Comparison of ENCODE assay signal across 9 mouse cellular contexts in genomic region chr7:111249606-111250005, GRCm38 (mm10).
DNase-seq lines count a peak whose midpoint lies in the region; ATAC-seq and TF ChIP-seq lines count a peak whose summit lies in the region.
"Had no signal": no experiment of that assay in that cellular context is flagged by ENCODE, and none has a peak within 500 bp of the region (broad histone marks: within the 10 kb centered on the region; RNA-seq: fewer than 3 reads in every experiment).

No protein-coding gene starts in this region.

- no peaks in the 10 kb centered on the region for H3K9me3 ChIP-seq in midbrain, embryonic 11.5 days (ENCODE audit: control insufficient read depth, low read length)
- H3K9me3 ChIP-seq in midbrain, embryonic 15.5 days, result no peaks in the 10 kb centered on the region
- H3K9me3 ChIP-seq in intestine, postnatal 0 days (ENCODE audit: control insufficient read depth), result no peaks in the 10 kb centered on the region

- H3K4me2 ChIP-seq in midbrain, embryonic 11.5 days, result no peak overlapping the region
- no peak overlapping the region for H3K4me2 ChIP-seq in midbrain, embryonic 15.5 days
- no peak overlapping the region for H3K4me2 ChIP-seq in intestine, postnatal 0 days (replicated peaks; ENCODE audit: low read depth)

- no peak overlapping the region for H3K4me3 ChIP-seq in midbrain, embryonic 11.5 days (ENCODE audit: low read depth, low read length)
- no peak overlapping the region for H3K4me3 ChIP-seq in midbrain, embryonic 15.5 days
- H3K4me3 ChIP-seq in intestine, postnatal 0 days (ENCODE audit: low read depth, low read length), result no peak overlapping the region
- H3K4me3 ChIP-seq in liver, adult 2 months (ENCODE audit: insufficient read depth, low read depth, low read length), result no peak overlapping the region
- no peak overlapping the region for H3K4me3 ChIP-seq in thymus, adult 2 months (ENCODE audit: control insufficient read depth, insufficient read depth, low read length)
- H3K4me3 ChIP-seq: erythroblast, embryonic 14.5 days had no signal

- H3K27ac ChIP-seq in midbrain, embryonic 11.5 days (ENCODE audit: low read depth, low read length), result no peak overlapping the region
- H3K27ac ChIP-seq in midbrain, embryonic 15.5 days, result no peak overlapping the region
- H3K27ac ChIP-seq in intestine, postnatal 0 days (ENCODE audit: low read depth, low read length), result no peak overlapping the region
- no peak overlapping the region for H3K27ac ChIP-seq in liver, adult 2 months (replicated peaks; ENCODE audit: insufficient read depth, low read depth, low read length)
- no peak overlapping the region for H3K27ac ChIP-seq in thymus, adult 2 months (ENCODE audit: control insufficient read depth, insufficient read depth, low read length)

- H3K9ac ChIP-seq in midbrain, embryonic 11.5 days (ENCODE audit: low read length), result no peak overlapping the region
- H3K9ac ChIP-seq in midbrain, embryonic 15.5 days, result no peak overlapping the region
- no peak overlapping the region for H3K9ac ChIP-seq in intestine, postnatal 0 days (ENCODE audit: low read depth, low read length)
- no peak overlapping the region for H3K9ac ChIP-seq in liver, adult 2 months (ENCODE audit: low read depth, low read length)

- peak; percentile 99 for TF ChIP-seq CTCF in intestine, postnatal 0 days (IDR thresholded peaks at IDR 0.05; ENCODE audit: low read depth)
- TF ChIP-seq CTCF in liver, adult 2 months (IDR thresholded peaks at IDR 0.05; ENCODE audit: low read depth, low read length), result peak; percentile 99
- peak; percentile 74; the same call in 1 of the 2 replicates for TF ChIP-seq CTCF in thymus, adult 2 months (IDR thresholded peaks at IDR 0.05; ENCODE audit: borderline replicate concordance, control insufficient read depth, extremely low read depth, insufficient read depth, low read length, poor library complexity)

- H3K27me3 ChIP-seq in midbrain, embryonic 11.5 days (ENCODE audit: control insufficient read depth, insufficient read depth, low read length), result no peaks in the 10 kb centered on the region
- H3K27me3 ChIP-seq in midbrain, embryonic 15.5 days (replicated peaks), result no peaks in the 10 kb centered on the region
- no peaks in the 10 kb centered on the region for H3K27me3 ChIP-seq in intestine, postnatal 0 days (replicated peaks; ENCODE audit: control insufficient read depth, insufficient read depth, low read length)
- H3K27me3 ChIP-seq in liver, adult 2 months (ENCODE audit: control insufficient read depth, insufficient read depth, low read length), result no peaks in the 10 kb centered on the region
- no peaks in the 10 kb centered on the region for H3K27me3 ChIP-seq in thymus, adult 2 months (ENCODE audit: control insufficient read depth, insufficient read depth, low read length)

- H3K79me2 ChIP-seq in liver, adult 2 months (ENCODE audit: control insufficient read depth, insufficient read depth, low read length), result no peaks in the 10 kb centered on the region

- ATAC-seq in midbrain, embryonic 11.5 days (ENCODE audit: low FRiP score), result peak; percentile 24; the same call in 1 of the 2 replicates
- ATAC-seq in midbrain, embryonic 15.5 days (replicated peaks), result no peak
- ATAC-seq in frontal cortex, adult (ENCODE audit: low TSS enrichment), result peak; percentile 81; the same call in 1 of the 2 replicates
- ATAC-seq in intestine, postnatal 0 days, result 0 out of 2 replicates have a peak, but pooled peaks have one; percentile 25
- ATAC-seq in neutrophil, adult 5-6 weeks (ENCODE audit: extremely low read depth, insufficient number of reproducible peaks, low FRiP score, poor library complexity, severe bottlenecking), result peak; percentile 74

- TF ChIP-seq POLR2A in liver, adult 2 months (IDR thresholded peaks at IDR 0.05; ENCODE audit: extremely low read depth, insufficient read depth, low read length), result no peak
- TF ChIP-seq POLR2A in thymus, adult 2 months (IDR thresholded peaks at IDR 0.05; ENCODE audit: control insufficient read depth, extremely low read depth, insufficient read depth, low read length, poor library complexity), result no peak

- H3K36me3 ChIP-seq in midbrain, embryonic 11.5 days (ENCODE audit: control insufficient read depth, insufficient read depth, low read length), result no peaks in the 10 kb centered on the region
- H3K36me3 ChIP-seq in midbrain, embryonic 15.5 days (replicated peaks), result no peaks in the 10 kb centered on the region
- no peaks in the 10 kb centered on the region for H3K36me3 ChIP-seq in intestine, postnatal 0 days (ENCODE audit: control insufficient read depth, insufficient read depth)
- no peaks in the 10 kb centered on the region for H3K36me3 ChIP-seq in liver, adult 2 months (ENCODE audit: control insufficient read depth, insufficient read depth, low read length)
- H3K36me3 ChIP-seq in thymus, adult 2 months (ENCODE audit: control insufficient read depth, insufficient read depth, low read length), result no peaks in the 10 kb centered on the region

- 36% methylated on average over 5 of the region's 5 CpGs for WGBS in midbrain, embryonic 11.5 days
- 35% methylated on average over 5 of the region's 5 CpGs for WGBS in midbrain, embryonic 15.5 days
- WGBS in intestine, postnatal 0 days, result 32% methylated on average over 5 of the region's 5 CpGs
- WGBS in liver, adult 2 months, result 29% methylated on average over 5 of the region's 5 CpGs
- WGBS in thymus, adult 2 months, result 39% methylated on average over 5 of the region's 5 CpGs

- H3K4me1 ChIP-seq in midbrain, embryonic 11.5 days (ENCODE audit: control insufficient read depth, insufficient read depth, low read length), result no peaks in the 10 kb centered on the region
- no peaks in the 10 kb centered on the region for H3K4me1 ChIP-seq in midbrain, embryonic 15.5 days
- no peaks in the 10 kb centered on the region for H3K4me1 ChIP-seq in intestine, postnatal 0 days (replicated peaks; ENCODE audit: control insufficient read depth, insufficient read depth, low read length)
- H3K4me1 ChIP-seq in liver, adult 2 months (ENCODE audit: control insufficient read depth, insufficient read depth, low read length), result no peaks in the 10 kb centered on the region
- H3K4me1 ChIP-seq in thymus, adult 2 months (replicated peaks; ENCODE audit: control insufficient read depth, insufficient read depth, low read length), result no peaks in the 10 kb centered on the region

- peak; percentile 96 for DNase-seq in midbrain, embryonic 11.5 days (ENCODE audit: low spot score, missing footprints)
- peak; percentile 63 for DNase-seq in cerebellum, adult 8-10 months
- peak; percentile 63 for DNase-seq in liver, adult 2 months (ENCODE audit: extremely low read depth, low read depth, low spot score)
- DNase-seq in thymus, adult 2 months, result peak; percentile 64
